Mouse (Mus musculus) thymus, postnatal 25 days (tissue): ENCODE results near the gene Trappc5.

Source experiments
- DNase-seq: peaks from one replicate; pipeline ENCODE4 v3.0.0; 2022

Trappc5 gene

GRCm38 (mm10) chr8:3676131-3676992 is at the start of gene Trappc5:
Gene Trappc5 (plus strand): TSS chr8:3676299.
- DNase-seq = peak; percentile 97

- no peak for DNase-seq
Measured at GRCm38 (mm10) chr8:3626971-3627370, 49.1 kb upstream of the Trappc5 start.

- DNase-seq = peak; percentile 28
Measured at GRCm38 (mm10) chr8:3628014-3628413, 48.1 kb upstream of the Trappc5 start.

DNA sequence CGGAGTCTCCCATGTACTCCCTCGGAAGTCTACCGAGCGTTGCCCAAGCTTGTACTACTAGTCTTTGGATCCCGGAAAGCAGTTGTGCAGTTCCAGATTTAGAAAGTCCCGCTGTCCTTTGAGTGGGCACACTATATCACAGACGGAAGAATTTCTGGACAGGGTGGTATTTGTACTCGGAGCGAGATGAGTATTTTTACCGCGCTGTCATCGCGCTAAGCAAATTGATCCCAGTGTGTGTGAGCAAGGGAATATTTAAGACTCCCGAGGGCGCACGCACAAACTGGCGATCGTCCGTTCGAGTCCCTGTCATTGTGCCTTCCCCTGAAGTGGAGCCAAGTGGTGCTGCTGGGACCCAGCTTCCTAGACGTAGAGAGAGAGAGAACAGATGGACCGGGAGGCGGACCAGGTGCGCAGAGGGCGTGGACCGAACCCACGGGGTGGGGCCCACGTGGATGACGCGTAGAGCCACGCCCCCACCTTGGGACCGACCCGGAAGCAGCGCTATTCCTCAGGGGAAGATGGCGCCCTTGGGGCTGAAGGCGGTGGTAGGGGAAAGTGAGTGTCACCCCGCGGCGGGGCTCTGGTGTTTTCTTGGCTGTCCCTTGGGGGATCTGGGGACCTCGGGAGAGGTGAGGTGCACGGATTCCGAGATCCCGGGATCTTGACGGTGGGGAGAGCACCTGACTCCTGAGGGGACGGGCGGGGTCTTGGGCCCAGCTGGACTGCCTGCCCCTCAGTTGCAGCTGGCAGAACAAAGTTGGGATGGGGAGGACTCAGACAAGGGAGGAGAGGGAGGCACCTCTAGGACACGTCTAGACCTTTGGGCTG is 45.2 kb upstream of the Trappc5 start, which contains the start of gene Stxbp2:
Stxbp2 (plus strand) TSS at position 309 of the 831 bp plus-strand sequence.
- DNase-seq = peak; percentile 87

DNA sequence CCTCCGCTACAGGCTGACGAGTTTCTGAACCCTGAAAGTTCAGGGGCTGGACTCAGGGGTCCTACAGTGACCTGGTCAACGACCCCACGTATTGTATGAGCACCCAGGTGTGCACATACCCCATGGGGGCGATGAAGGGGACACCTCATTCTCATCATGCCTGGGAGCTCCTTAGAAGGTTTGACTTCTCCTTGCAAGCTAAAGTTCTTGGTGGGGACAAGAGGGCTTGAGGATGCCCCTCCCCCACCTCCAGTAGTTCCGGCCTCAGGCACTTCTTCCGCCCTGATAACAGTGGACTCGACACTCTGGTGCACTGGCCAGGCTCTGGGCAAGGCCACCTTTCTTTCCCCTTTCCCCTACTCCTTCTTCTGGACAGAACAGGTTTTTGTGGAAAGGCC is 44.6 kb upstream of the Trappc5 start:
- DNase-seq = peak; percentile 14

- peak; percentile 48 for DNase-seq
Measured at GRCm38 (mm10) chr8:3645804-3646203, 30.3 kb upstream of the Trappc5 start.

DNA sequence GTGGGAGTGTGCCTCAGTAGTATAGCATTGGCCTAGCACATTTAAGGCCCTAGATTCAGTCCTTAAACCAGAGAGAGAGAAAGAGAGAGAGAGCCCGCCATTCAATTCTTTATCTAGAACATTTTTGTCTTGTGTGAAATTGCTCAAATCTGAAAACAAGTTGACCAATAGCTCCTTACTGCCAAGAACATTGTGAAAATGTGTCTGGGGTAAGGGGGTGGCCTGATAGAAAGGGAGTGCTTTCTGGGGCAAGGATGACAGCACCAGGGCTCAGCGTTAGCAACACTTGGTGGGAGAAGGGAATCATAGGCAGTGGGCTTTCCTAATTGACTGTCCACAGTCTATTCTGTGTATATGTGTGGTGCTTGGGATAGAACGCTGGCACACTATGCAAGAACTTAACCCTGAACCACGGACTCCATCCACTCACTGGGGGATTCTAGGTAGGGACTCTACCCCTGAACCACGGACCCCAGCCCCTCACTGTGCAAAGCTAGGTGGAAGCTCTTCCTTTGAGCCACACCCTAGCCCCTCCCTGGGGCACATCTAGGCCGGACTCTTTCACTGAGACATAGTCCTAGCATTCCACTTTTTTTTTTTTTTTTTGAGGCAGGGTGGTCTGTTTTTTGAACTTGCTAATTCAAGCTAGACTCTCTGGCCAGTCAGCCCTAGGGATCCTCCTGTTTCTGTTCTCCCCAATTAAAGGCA is 29.1 kb upstream of the Trappc5 start:
- DNase-seq = no peak

DNA sequence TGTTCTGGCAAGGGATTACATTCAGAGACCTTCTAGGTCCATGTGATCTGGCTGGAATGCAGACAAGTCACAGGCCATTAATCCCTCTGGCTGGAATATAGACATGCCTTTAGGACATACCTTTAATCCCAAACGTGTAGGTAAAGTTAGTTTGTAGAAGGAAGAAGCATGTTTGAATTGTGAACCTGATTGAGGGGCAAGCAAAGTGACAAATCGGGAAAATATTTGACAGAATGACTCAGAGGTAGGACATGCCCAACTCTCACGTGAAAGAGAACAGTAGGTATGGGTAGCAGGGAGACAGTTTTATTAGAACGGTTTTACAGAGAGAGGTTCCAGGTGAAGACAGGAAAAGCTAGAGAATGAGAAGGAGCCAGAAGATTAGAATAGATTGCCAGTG is 28.5 kb upstream of the Trappc5 start:
- no peak for DNase-seq

GRCm38 (mm10) chr8:3648268-3648667 is 27.8 kb upstream of the Trappc5 start:
- DNase-seq = no peak

GRCm38 (mm10) chr8:3648990-3649389 is 27.1 kb upstream of the Trappc5 start:
- no peak for DNase-seq

DNA sequence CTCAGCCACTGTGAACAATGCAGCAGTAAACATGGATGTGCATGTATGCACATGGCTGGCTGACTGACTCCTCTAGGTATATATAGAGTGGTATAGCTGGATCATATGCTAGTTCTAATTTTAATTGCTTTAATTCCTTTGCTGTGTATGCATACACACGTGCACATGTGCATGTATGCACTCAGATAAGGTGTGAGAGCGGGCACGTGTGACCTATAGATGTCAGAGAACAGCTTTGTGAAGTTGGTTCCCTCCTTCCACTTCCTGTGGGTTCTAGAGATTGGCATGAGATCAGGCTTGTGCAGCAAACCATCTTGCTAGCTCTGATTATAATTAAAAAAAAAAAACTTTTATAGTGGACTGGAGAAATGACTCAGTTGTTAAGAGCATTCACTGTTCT is 23.3 kb upstream of the Trappc5 start:
- DNase-seq = no peak

GRCm38 (mm10) chr8:3654726-3655508 is 21.2 kb upstream of the Trappc5 start:
- DNase-seq = no peak

DNA sequence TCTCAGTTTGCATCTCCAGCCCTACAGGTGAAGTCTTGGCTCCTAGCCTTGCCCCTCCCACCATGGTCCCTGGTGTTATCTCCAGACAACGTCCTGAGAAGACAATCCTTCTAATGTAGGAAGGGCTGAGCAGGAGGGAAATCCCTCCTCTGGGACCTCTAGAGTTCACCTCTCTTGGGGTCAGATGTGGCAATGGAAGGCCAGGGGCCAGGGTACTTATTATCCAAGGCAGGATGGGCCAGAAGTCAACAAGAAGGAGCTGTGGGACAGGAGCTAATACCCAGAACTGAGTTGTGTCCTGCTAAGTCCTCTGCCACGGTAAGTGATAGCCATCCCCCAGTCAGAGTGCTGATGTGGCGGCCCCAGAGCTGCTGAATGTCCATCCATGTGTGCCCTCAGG is 20.6 kb upstream of the Trappc5 start, which contains the start of gene Retn:
Retn (plus strand) TSS at position 245 of the 400 bp plus-strand sequence.
- DNase-seq = no peak

GRCm38 (mm10) chr8:3656725-3657381 is 19.2 kb upstream of the Trappc5 start:
- DNase-seq = no peak

GRCm38 (mm10) chr8:3660889-3661288 is 15.2 kb upstream of the Trappc5 start:
- DNase-seq = no peak

DNA sequence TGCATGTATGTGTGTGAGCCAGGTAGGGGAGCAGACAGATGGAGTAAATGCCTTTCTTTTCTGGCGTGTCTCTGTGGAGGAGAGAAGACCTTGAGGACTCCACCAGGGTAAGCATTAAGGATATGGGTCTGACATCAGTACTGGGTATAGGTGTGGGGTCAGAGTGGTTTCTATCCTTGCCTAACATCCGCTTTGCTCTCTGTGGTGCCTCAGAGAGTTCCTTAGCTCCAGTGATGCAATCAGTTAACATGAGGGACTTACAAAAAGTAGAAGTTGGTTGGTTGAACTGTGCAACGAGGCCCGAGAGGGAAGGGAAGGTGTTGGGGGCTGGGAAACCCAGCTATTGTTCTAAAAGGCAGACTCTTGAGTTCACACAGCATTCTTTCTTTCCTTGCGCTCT is 11.7 kb upstream of the Trappc5 start:
- DNase-seq = no peak

DNA sequence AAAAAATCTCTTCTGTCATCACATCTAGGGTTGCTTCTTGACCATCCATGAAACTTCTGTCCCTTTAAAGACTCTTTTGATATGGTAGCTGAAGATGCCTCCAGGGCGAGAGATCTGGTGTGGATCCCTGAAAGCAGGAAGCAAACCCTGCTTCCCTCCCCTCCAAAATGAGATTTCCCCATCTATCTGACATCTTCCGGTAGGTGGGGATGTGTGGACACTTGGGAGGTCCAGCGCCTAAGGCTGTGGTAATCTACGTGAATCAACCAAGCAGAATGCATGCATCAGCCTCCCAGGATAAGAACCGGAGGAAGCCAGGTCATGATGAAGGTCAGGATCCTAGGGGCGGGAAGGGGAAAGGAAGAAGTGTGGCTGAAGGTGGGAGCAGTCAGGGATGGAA is 10.6 kb upstream of the Trappc5 start, which contains the start of gene Mcemp1:
Mcemp1 (plus strand) TSS at position 248 of the 400 bp plus-strand sequence.
- DNase-seq = no peak

DNA sequence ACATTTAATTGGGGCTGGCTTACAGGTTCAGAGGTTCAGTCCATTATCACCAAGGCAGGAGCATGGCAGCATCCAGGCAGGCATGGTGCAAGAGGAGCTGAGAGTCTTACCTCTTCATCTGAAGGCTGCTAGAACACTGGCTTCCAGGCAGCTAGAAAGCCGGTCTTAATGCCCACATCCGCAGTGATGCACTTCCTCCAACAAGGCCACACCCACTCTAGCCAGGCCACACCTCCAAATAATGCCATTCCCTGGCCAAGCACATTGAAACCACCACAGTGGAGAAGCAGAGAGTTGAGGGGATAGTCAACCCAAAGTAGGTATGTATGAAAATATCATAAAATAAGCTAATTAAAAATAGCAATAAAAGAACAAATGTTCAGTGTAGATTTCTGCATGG is 5.7 kb upstream of the Trappc5 start:
- DNase-seq = no peak

- peak; percentile 91 for DNase-seq
Measured at GRCm38 (mm10) chr8:3671980-3672491, 4.1 kb upstream of the Trappc5 start, which contains the start of gene Fcor. Gene Fcor (minus strand): TSS chr8:3672362.

- no peak for DNase-seq
Measured at GRCm38 (mm10) chr8:3674671-3675070, 1.4 kb upstream of the Trappc5 start.

- DNase-seq = no peak
Measured at GRCm38 (mm10) chr8:3676993-3677579, 987 bp downstream of the Trappc5 start.
